Mouse (Mus musculus) forebrain, postnatal 0 days (tissue): Measurements from ENCODE around the gene Ovca2. TPM values are rescaled to one million over a fixed set of nuclear protein-coding genes. Genes with fewer than 3 reads are reported as not detected.

Experiments used
- ATAC-seq: fragments of 200-750 bp; cut with Nextera tagmentation; 2 replicates; pipeline ENCODE4 v1.8.0; 2017; ENCODE audit warnings: mild to moderate bottlenecking, moderate library complexity
- DNase-seq: peaks from one replicate; pipeline ENCODE4 v3.0.0-alpha.2; 2015
- H3K27ac ChIP-seq: fragments of 300-500 bp; sonication (generic); 2 replicates; pipeline ENCODE4 v1.5.1; 2014; ENCODE audit warnings: low read depth, mild to moderate bottlenecking, antibody characterized with exemption, low read length, moderate library complexity, mixed read lengths
- H3K27me3 ChIP-seq: fragments of 300-500 bp; sonication (generic); 2 replicates; pipeline ENCODE4 v1.6.1; 2014; ENCODE audit warnings: mild to moderate bottlenecking, low read length, mixed read lengths; ENCODE audit not compliant: insufficient read depth
- H3K36me3 ChIP-seq: fragments of 300-500 bp; sonication (generic); 2 replicates; pipeline ENCODE4 v1.6.1; 2014; ENCODE audit warnings: mild to moderate bottlenecking, moderate library complexity; ENCODE audit not compliant: insufficient read depth
- H3K4me1 ChIP-seq: fragments of 300-500 bp; sonication (generic); 2 replicates; pipeline ENCODE4 v1.6.1; 2014; ENCODE audit warnings: antibody characterized with exemption; ENCODE audit not compliant: insufficient read depth
- H3K4me2 ChIP-seq: fragments of 300-500 bp; sonication (generic); 2 replicates; pipeline ENCODE4 v1.6.1; 2014; ENCODE audit warnings: low read depth, mild to moderate bottlenecking, moderate library complexity
- H3K4me3 ChIP-seq: fragments of 300-500 bp; sonication (generic); 2 replicates; pipeline ENCODE4 v1.5.1; 2014; ENCODE audit warnings: low read depth, low read length, mixed read lengths
- H3K9ac ChIP-seq: fragments of 300-500 bp; sonication (generic); 2 replicates; pipeline ENCODE4 v1.6.1; 2014; ENCODE audit warnings: mild to moderate bottlenecking
- H3K9me3 ChIP-seq: fragments of 300-500 bp; sonication (generic); 2 replicates; pipeline ENCODE4 v1.6.1; 2016; ENCODE audit warnings: low read length
- CTCF ChIP-seq: sonication (generic); IDR thresholded peaks from 2 replicates; pipeline ENCODE4 v1.5.1; 2016; ENCODE audit warnings: antibody characterized with exemption, control low read depth, low read depth
- WGBS: fragments of 180-500 bp; shearing (Covaris S2); extraction: QIAGEN DNeasy Blood & Tissue Kit; methylation state at CpG from one replicate; pipeline ENCODE4 v1.1.7; 2014; 5-methylcytosine and 5-hydroxymethylcytosine counted together
- polyA plus RNA-seq: library from polyadenylated mRNA; unstranded; fragments of >200 nt; fragmentation: Nextera tagmentation; extraction: Ambion mirVana; gene quantifications from 2 replicates; pipeline ENCODE4 v1.2.1, GENCODE M21; 2015
- total RNA-seq: library from RNA; depleted of rRNA; stranded (reverse); fragments of >200 nt; gene quantifications from 2 replicates; pipeline ENCODE4 v1.2.3, GENCODE M21; 2014

Ovca2 gene
- total and polyA plus RNA-seq, 2 experiments from 2014 or later = 11.5 to 19.6 TPM

- H3K27me3 ChIP-seq = no peaks in the 10 kb centered on the region
- H3K27ac ChIP-seq = no peak overlapping the region
- WGBS = 73% methylated on average over 6 of the region's 6 CpGs
- ATAC-seq = no peak
- H3K9me3 ChIP-seq = no peaks in the 10 kb centered on the region
- H3K36me3 ChIP-seq = peaks cover 9% of the 10 kb centered on the region
- DNase-seq = no peak
- no peak overlapping the region for H3K9ac ChIP-seq
- H3K4me3 ChIP-seq = no peak overlapping the region
- no peaks in the 10 kb centered on the region for H3K4me1 ChIP-seq
- 0 out of 2 replicates have a peak, but pooled peaks have one; percentile 5 for TF ChIP-seq CTCF
- H3K4me2 ChIP-seq = no peak overlapping the region
These were observed 24.5 kb downstream of the Ovca2 start for GRCm38 (mm10) chr11:75154053-75154585.

- no peaks in the 10 kb centered on the region for H3K4me1 ChIP-seq
- H3K9me3 ChIP-seq = no peaks in the 10 kb centered on the region
- no peak overlapping the region for H3K9ac ChIP-seq
- no peak for TF ChIP-seq CTCF
- no peak for ATAC-seq
- H3K36me3 ChIP-seq = peaks cover 10% of the 10 kb centered on the region; the same call in 1 of the 2 replicates
- no peak for DNase-seq
- WGBS = 86% methylated on average over 18 of the region's 18 CpGs
- no peak overlapping the region for H3K27ac ChIP-seq
- H3K4me3 ChIP-seq = no peak overlapping the region
- H3K27me3 ChIP-seq = no peaks in the 10 kb centered on the region
- no peak overlapping the region for H3K4me2 ChIP-seq
These were observed 25.8 kb downstream of the Ovca2 start for GRCm38 (mm10) chr11:75152603-75153557.

- no peak for DNase-seq
- H3K4me1 ChIP-seq = no peaks in the 10 kb centered on the region
- no peak for TF ChIP-seq CTCF
- ATAC-seq = no peak
- H3K4me3 ChIP-seq = no peak overlapping the region
- no peak overlapping the region for H3K27ac ChIP-seq
- 76% methylated on average over 1 of the region's 1 CpGs for WGBS
- no peaks in the 10 kb centered on the region for H3K9me3 ChIP-seq
- H3K4me2 ChIP-seq = no peak overlapping the region
- H3K27me3 ChIP-seq = no peaks in the 10 kb centered on the region
- H3K9ac ChIP-seq = no peak overlapping the region
- 0 out of 2 replicates have a peak, but pooled peaks cover 3% of the 10 kb centered on the region for H3K36me3 ChIP-seq
These were observed 28.3 kb downstream of the Ovca2 start for GRCm38 (mm10) chr11:75150346-75150745.

GRCm38 (mm10) chr11:75148332-75149035 lies 30.2 kb downstream of the Ovca2 start:
- no peak overlapping the region for H3K27ac ChIP-seq
- no peak overlapping the region for H3K4me2 ChIP-seq
- H3K9me3 ChIP-seq = no peaks in the 10 kb centered on the region
- H3K4me3 ChIP-seq = no peak overlapping the region
- no peaks in the 10 kb centered on the region for H3K4me1 ChIP-seq
- ATAC-seq = no peak
- peaks cover 18% of the 10 kb centered on the region for H3K36me3 ChIP-seq
- TF ChIP-seq CTCF = no peak
- no peaks in the 10 kb centered on the region for H3K27me3 ChIP-seq
- no peak overlapping the region for H3K9ac ChIP-seq
- whole genome bisulfite sequencing = 93% methylated on average over 11 of the region's 11 CpGs
- no peak for DNase-seq

DNA sequence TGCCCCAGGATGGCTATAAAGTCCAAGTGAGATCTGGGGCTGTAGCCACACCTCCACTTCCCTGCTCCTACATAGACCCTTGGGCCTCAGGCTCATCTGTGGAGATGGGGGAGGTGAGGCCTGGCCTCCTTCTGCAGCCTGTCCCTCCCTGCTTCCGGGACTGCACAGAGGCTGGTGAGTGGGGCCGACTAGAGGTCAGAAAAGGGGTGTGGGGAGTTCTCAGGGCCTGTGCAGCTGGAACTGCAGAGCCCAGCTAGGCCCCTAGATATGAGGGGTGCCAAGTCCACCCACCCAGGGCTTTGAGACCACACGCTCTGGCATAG lies 30.8 kb downstream of the Ovca2 start:
- no peak overlapping the region for H3K4me3 ChIP-seq
- H3K9me3 ChIP-seq = no peaks in the 10 kb centered on the region
- DNase-seq (no peak), ATAC-seq (no peak)
- peaks cover 24% of the 10 kb centered on the region for H3K36me3 ChIP-seq
- no peak overlapping the region for H3K9ac ChIP-seq
- WGBS = 67% methylated on average over 3 of the region's 3 CpGs
- H3K4me1 ChIP-seq = no peaks in the 10 kb centered on the region
- no peak overlapping the region for H3K4me2 ChIP-seq
- TF ChIP-seq CTCF = no peak
- H3K27me3 ChIP-seq = no peaks in the 10 kb centered on the region
- H3K27ac ChIP-seq = peak overlapping the region; percentile 29; the same call in 1 of the 2 replicates

GRCm38 (mm10) chr11:75147106-75147845 lies 31.4 kb downstream of the Ovca2 start:
- no peak overlapping the region for H3K9ac ChIP-seq
- 33% methylated on average over 11 of the region's 11 CpGs for WGBS
- no peak for DNase-seq

More at GRCm38 (mm10) chr11:75147106-75147845, 31.4 kb downstream of the Ovca2 start:
- TF ChIP-seq CTCF = no peak
- H3K4me2 ChIP-seq = no peak overlapping the region
- H3K4me1 ChIP-seq = no peaks in the 10 kb centered on the region
- H3K4me3 ChIP-seq = no peak overlapping the region
- peaks cover 27% of the 10 kb centered on the region for H3K36me3 ChIP-seq
- no peak for ATAC-seq
- H3K27ac ChIP-seq = peak overlapping the region; percentile 29; the same call in 1 of the 2 replicates
- no peaks in the 10 kb centered on the region for H3K27me3 ChIP-seq
- no peaks in the 10 kb centered on the region for H3K9me3 ChIP-seq
